Mouse (Mus musculus) kidney, postnatal 25 days (tissue): ENCODE data around the gene Vmn2r76.
"Not testable (repeated sequence)": the region's sequence is repeated elsewhere in the genome, so short reads cannot be mapped to it uniquely, and the experiment has no call there.

Experiments used
- DNase-seq, 2 experiments: peaks; one replicate each; pipeline ENCODE4 v3.0.0; 2021; ENCODE audit warnings: mixed read lengths in 2 of 2

Vmn2r76 gene

DNA sequence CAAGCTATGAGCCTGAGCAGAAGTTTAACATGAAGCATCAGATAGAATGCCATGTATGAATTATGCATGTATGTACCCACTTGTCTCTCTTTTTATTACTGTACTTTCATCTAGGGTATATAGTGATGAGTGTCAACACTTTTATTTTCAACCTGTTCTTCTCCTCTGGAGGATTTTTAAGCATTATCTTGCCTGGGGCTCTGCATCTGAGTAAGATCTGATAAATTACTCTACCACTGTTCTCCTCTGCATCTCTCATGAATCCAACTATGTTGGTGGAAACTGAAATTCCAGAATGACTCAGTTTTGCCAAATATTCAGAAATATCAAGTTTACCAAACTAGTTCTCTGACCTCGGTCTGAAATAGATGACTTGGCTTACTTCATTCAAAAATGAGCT is at the start of gene Vmn2r76:
TSS of gene Vmn2r76 (minus strand) at position 101 of the 400 bp plus-strand sequence.
- DNase-seq = no peak

- no peak for DNase-seq
These were observed 31.0 kb upstream of the Vmn2r76 start, which contains the start of gene Olfr310 for GRCm38 (mm10) chr7:86277072-86277471. TSS of gene Olfr310 (minus strand) at chr7:86277172.

DNA sequence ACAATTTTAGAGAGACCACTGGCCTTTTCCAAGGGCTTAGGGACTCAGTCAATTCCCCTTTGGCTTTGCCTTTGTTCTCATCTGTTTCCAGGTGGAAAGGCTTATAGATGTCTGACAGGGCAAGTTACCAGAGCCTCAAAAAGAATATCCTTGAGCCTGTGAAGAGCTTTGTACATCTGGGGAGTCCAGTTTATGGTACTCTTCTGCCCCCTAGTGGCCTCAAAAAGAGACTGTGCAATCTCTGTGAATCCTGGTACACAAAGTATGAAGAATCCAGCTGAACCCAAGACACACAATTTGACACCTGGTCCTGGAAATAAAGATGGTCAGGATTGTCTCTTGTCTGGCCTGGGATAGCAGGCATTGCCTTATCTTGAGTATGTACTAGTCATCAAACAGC is 34.8 kb downstream of the Vmn2r76 start:
- no peak for DNase-seq

DNA sequence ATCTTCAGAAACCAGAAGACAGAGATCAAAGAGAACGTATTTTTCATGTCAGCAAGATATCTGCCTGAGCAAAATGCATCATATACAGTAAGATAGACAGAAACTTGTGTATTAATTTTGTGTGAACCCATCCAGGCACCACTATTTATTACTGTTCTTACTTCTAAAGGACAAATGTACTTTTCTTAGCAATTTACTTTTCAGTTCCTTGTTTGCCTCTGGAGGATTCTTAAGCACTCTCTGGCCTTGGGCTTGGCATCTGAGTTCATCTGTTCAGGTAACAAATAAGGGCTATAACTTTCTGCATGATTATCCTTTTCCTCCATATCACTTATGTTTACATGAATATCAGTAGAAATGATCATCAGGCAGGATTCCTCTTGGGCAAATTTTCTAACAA is 74.4 kb downstream of the Vmn2r76 start, which contains the start of gene Vmn2r75:
TSS of gene Vmn2r75 (minus strand) at position 101 of the 400 bp plus-strand sequence.
- DNase-seq = not testable (repeated sequence)
